Mouse (Mus musculus) CH12.LX (cell line): ENCODE data around the gene Tbc1d16.

Experiments
- CHD2 ChIP-seq: IDR thresholded peaks from 2 replicates; pipeline ENCODE4 v1.6.1; 2011; ENCODE audit warnings: low read length, improper control_type of control experiment
- CTCF ChIP-seq, 2 experiments: IDR thresholded peaks in 1 of 2; conservative IDR thresholded peaks in 1 of 2; 2 replicates each; pipeline ENCODE4 v1.5.1; 2011 to 2012; ENCODE audit warnings: low read depth in 2 of 2, low read length in 2 of 2, improper control_type of control experiment in 1 of 2, inconsistent platforms in 1 of 2, mild to moderate bottlenecking in 1 of 2, moderate library complexity in 1 of 2
- ETS1 ChIP-seq: conservative IDR thresholded peaks from 2 replicates; pipeline ENCODE4 v1.6.1; 2012; ENCODE audit warnings: low read depth, mild to moderate bottlenecking, inconsistent platforms, low read length, improper control_type of control experiment, moderate library complexity
- MAZ ChIP-seq: IDR thresholded peaks from 2 replicates; pipeline ENCODE4 v1.6.1; 2012; ENCODE audit warnings: low read depth, mild to moderate bottlenecking, inconsistent platforms, low read length, improper control_type of control experiment, moderate library complexity
- POLR2A ChIP-seq: IDR thresholded peaks from 2 replicates; pipeline ENCODE4 v1.6.1; 2011; ENCODE audit warnings: low read depth, mild to moderate bottlenecking, improper control_type of control experiment, low read length
- POLR2AphosphoS2 ChIP-seq: IDR thresholded peaks from 2 replicates; pipeline ENCODE4 v1.6.1; 2011; ENCODE audit warnings: low read depth, low read length, improper control_type of control experiment
- TBP ChIP-seq: conservative IDR thresholded peaks from 2 replicates; pipeline ENCODE4 v1.6.1; 2011; ENCODE audit warnings: low read depth, low read length, improper control_type of control experiment
- UBTF ChIP-seq: IDR thresholded peaks from 2 replicates; pipeline ENCODE4 v1.6.1; 2012; ENCODE audit warnings: low read depth, mild to moderate bottlenecking, inconsistent platforms, low read length, improper control_type of control experiment, moderate library complexity
- ZKSCAN1 ChIP-seq: IDR thresholded peaks from 2 replicates; pipeline ENCODE4 v1.6.1; 2012; ENCODE audit warnings: low read depth, inconsistent platforms, low read length, improper control_type of control experiment, borderline replicate concordance

DNA sequence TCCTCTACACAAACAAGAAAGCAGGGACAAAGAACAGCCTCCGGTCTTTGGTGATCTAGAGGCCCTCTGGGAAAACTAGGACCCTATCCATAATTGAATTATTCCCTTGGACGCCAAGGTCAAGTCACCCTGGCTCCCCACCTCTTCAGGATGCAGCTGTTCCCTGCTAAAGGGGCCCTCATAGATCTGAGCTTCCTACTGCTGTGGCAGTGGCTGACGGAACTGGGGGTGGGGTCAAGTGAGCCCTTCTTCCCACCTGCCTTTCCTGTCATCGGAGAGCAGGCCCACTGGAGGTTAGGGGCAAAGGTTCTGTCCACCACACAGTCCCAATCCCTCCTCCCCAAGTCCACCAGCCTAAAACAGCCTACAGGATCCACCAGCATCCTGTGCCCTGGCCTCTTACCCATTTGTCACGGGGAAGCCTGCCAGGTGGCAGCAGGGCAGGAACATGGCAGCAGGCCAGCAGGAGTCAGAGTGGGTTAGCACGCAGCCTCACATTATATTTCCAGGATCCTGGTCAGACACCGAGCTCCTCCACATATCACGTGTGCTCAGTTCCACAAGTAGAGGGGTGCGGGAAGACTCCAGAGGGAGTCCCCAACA, 12.3 kb downstream of the Tbc1d16 start:
- TF ChIP-seq UBTF = no peak
- no peak for TF ChIP-seq ETS1
- TF ChIP-seq TBP = no peak
- TF ChIP-seq POLR2AphosphoS2 = no peak
- TF ChIP-seq MAZ = no peak
- no peak for TF ChIP-seq CTCF (conservative IDR thresholded peaks at IDR 0.05 in 1 of 2, IDR thresholded peaks at IDR 0.05 in 1 of 2; ENCODE audit: low read depth in 2 of 2, low read length in 2 of 2)
- TF ChIP-seq CHD2 = no peak
- TF ChIP-seq POLR2A = no peak
- TF ChIP-seq ZKSCAN1 = no peak
